Mouse (Mus musculus): ENCODE data around the gene Ckap5. TPM values are rescaled to one million over a fixed set of nuclear protein-coding genes. Genes with fewer than 3 reads are reported as not detected.

Ckap5 gene
- polyA plus RNA-seq, 1 experiment from 2014 or later: 133 TPM

Other genes starting within 250 kb of the Ckap5 start
- 163 and 187 TPM in 2 replicates for gene 1110051M20Rik, start 82.1 kb upstream of the Ckap5 start, polyA plus RNA-seq (2015; fragmentation: Nextera tagmentation; extraction: Ambion mirVana)
- gene Lrp4, start 69.3 kb upstream of the Ckap5 start, polyA plus RNA-seq (2015; fragmentation: Nextera tagmentation; extraction: Ambion mirVana): 4.5 and 5.9 TPM in 2 replicates
- gene F2, start 109.7 kb downstream of the Ckap5 start, polyA plus RNA-seq (2015; fragmentation: Nextera tagmentation; extraction: Ambion mirVana): 0.16 TPM in 1 of 2 replicates, not detected in the other
- 10.8 and 16.2 TPM in 2 replicates for gene Zfp408, start 123.0 kb downstream of the Ckap5 start, polyA plus RNA-seq (2015; fragmentation: Nextera tagmentation; extraction: Ambion mirVana)
- gene Arhgap1, start 123.1 kb downstream of the Ckap5 start, polyA plus RNA-seq (2015; fragmentation: Nextera tagmentation; extraction: Ambion mirVana): 99.2 and 99.4 TPM in 2 replicates
- gene Atg13, start 183.8 kb downstream of the Ckap5 start, polyA plus RNA-seq (2015; fragmentation: Nextera tagmentation; extraction: Ambion mirVana): 43.6 and 45.0 TPM in 2 replicates
- 20.9 and 22.5 TPM in 2 replicates for gene Harbi1, start 184.1 kb downstream of the Ckap5 start, polyA plus RNA-seq (2015; fragmentation: Nextera tagmentation; extraction: Ambion mirVana)
- 23.5 and 25.5 TPM in 2 replicates for gene Ambra1, start 203.4 kb downstream of the Ckap5 start, polyA plus RNA-seq (2015; fragmentation: Nextera tagmentation; extraction: Ambion mirVana)